Mouse (Mus musculus) intestine, embryonic 15.5 days (tissue): Measurements from ENCODE around the gene Lcn10. TPM values are rescaled to one million over a fixed set of nuclear protein-coding genes. Genes with fewer than 3 reads are reported as not detected.
"Not testable (repeated sequence)": the region's sequence is repeated elsewhere in the genome, so short reads cannot be mapped to it uniquely, and the experiment has no call there.

Experiments used
- ATAC-seq: fragments of 200-750 bp; cut with Nextera tagmentation; 2 replicates; pipeline ENCODE4 v1.8.0; 2017; ENCODE audit warnings: moderate TSS enrichment, moderate library complexity
- H3K27ac ChIP-seq: fragments of 300-500 bp; sonication (generic); 2 replicates; pipeline ENCODE4 v1.5.1; 2015; ENCODE audit warnings: mild to moderate bottlenecking, inconsistent platforms
- H3K27me3 ChIP-seq: fragments of 300-500 bp; sonication (generic); replicated peaks from 2 replicates; pipeline ENCODE4 v1.6.1; 2015; ENCODE audit warnings: inconsistent platforms
- H3K36me3 ChIP-seq: fragments of 300-500 bp; sonication (generic); 2 replicates; pipeline ENCODE4 v1.6.1; 2015; ENCODE audit warnings: inconsistent platforms
- H3K4me1 ChIP-seq: fragments of 300-500 bp; sonication (generic); replicated peaks from 2 replicates; pipeline ENCODE4 v1.6.1; 2015; ENCODE audit warnings: inconsistent platforms
- H3K4me2 ChIP-seq: fragments of 300-500 bp; sonication (generic); replicated peaks from 2 replicates; pipeline ENCODE4 v1.6.1; 2015; ENCODE audit warnings: mild to moderate bottlenecking, inconsistent platforms
- H3K4me3 ChIP-seq: fragments of 300-500 bp; sonication (generic); replicated peaks from 2 replicates; pipeline ENCODE4 v1.5.1; 2015; ENCODE audit warnings: inconsistent platforms
- H3K9ac ChIP-seq: fragments of 300-500 bp; sonication (generic); 2 replicates; pipeline ENCODE4 v1.6.1; 2015; ENCODE audit warnings: inconsistent platforms
- H3K9me3 ChIP-seq: fragments of 300-500 bp; sonication (generic); 2 replicates; pipeline ENCODE4 v1.6.1; 2016; ENCODE audit warnings: inconsistent platforms
- WGBS: fragments of 180-500 bp; shearing (Covaris S2); methylation state at CpG from one replicate; pipeline ENCODE4 v1.1.7; 2015; 5-methylcytosine and 5-hydroxymethylcytosine counted together
- polyA plus RNA-seq: library from polyadenylated mRNA; unstranded; fragments of >200 nt; fragmentation: Nextera tagmentation; extraction: Ambion mirVana; gene quantifications from 2 replicates; pipeline ENCODE4 v1.2.1, GENCODE M21; 2015

Lcn10 gene
- polyA plus RNA-seq, 1 experiment from 2014 or later = not detected

- no peaks in the 10 kb centered on the region for H3K4me1 ChIP-seq
- H3K27me3 ChIP-seq = no peaks in the 10 kb centered on the region
- no peaks in the 10 kb centered on the region for H3K9me3 ChIP-seq
- no peak overlapping the region for H3K4me2 ChIP-seq
- 64% methylated on average over 1 of the region's 1 CpGs for WGBS
- ATAC-seq = no peak
- H3K4me3 ChIP-seq = no peak overlapping the region
- H3K9ac ChIP-seq = no peak overlapping the region
- no peaks in the 10 kb centered on the region for H3K36me3 ChIP-seq
- H3K27ac ChIP-seq = no peak overlapping the region
Measured at GRCm38 (mm10) chr2:25666516-25666915, 16.0 kb upstream of the Lcn10 start.

- no peaks in the 10 kb centered on the region for H3K27me3 ChIP-seq
- WGBS = 90% methylated on average over 3 of the region's 3 CpGs
- H3K36me3 ChIP-seq = no peaks in the 10 kb centered on the region
- no peaks in the 10 kb centered on the region for H3K9me3 ChIP-seq
- no peak within 1 kb of the TSS for H3K4me3 ChIP-seq
- H3K27ac ChIP-seq = no peak within 1 kb of the TSS
- H3K4me2 ChIP-seq = no peak within 1 kb of the TSS
- H3K4me1 ChIP-seq = no peaks in the 10 kb centered on the region
- H3K9ac ChIP-seq = no peak within 1 kb of the TSS
- no peak for ATAC-seq
Measured at GRCm38 (mm10) chr2:25676486-25676885, 6.0 kb upstream of the Lcn10 start, which contains the start of gene Lcn6. Gene Lcn6, plus strand, starts transcription at chr2:25676786.

GRCm38 (mm10) chr2:25679559-25679958 is 3.0 kb upstream of the Lcn10 start:
- no peak overlapping the region for H3K4me2 ChIP-seq
- H3K36me3 ChIP-seq = no peaks in the 10 kb centered on the region
- no peaks in the 10 kb centered on the region for H3K4me1 ChIP-seq
- H3K9me3 ChIP-seq = no peaks in the 10 kb centered on the region
- no peak for ATAC-seq
- no peak overlapping the region for H3K9ac ChIP-seq
- no peaks in the 10 kb centered on the region for H3K27me3 ChIP-seq
- H3K27ac ChIP-seq = no peak overlapping the region
- no peak overlapping the region for H3K4me3 ChIP-seq
- 81% methylated on average over 6 of the region's 6 CpGs for WGBS

GRCm38 (mm10) chr2:25686941-25687340 is 4.4 kb downstream of the Lcn10 start:
- Histone ChIP-seq H3K36me3 (no peaks in the 10 kb centered on the region), H3K9ac (no peak overlapping the region), H3K27ac (no peak overlapping the region), H3K9me3 (no peaks in the 10 kb centered on the region), H3K4me2 (no peak overlapping the region), H3K27me3 (no peaks in the 10 kb centered on the region), H3K4me3 (no peak overlapping the region), H3K4me1 (no peaks in the 10 kb centered on the region)
- ATAC-seq = no peak
- 52% methylated on average over 2 of the region's 4 CpGs for WGBS

- H3K4me3 ChIP-seq = no peak overlapping the region
- no peak overlapping the region for H3K9ac ChIP-seq
- no peaks in the 10 kb centered on the region for H3K9me3 ChIP-seq
- H3K4me1 ChIP-seq = no peaks in the 10 kb centered on the region
- no peak overlapping the region for H3K4me2 ChIP-seq
- H3K27me3 ChIP-seq = no peaks in the 10 kb centered on the region
- no peaks in the 10 kb centered on the region for H3K36me3 ChIP-seq
- no peak overlapping the region for H3K27ac ChIP-seq
- peak; percentile 70 for ATAC-seq
Measured at GRCm38 (mm10) chr2:25694605-25695004, 12.1 kb downstream of the Lcn10 start.

- Histone ChIP-seq H3K9me3 (no peaks in the 10 kb centered on the region), H3K36me3 (no peaks in the 10 kb centered on the region), H3K27me3 (no peaks in the 10 kb centered on the region), H3K4me3 (no peak overlapping the region), H3K4me1 (no peaks in the 10 kb centered on the region), H3K27ac (no peak overlapping the region), H3K4me2 (no peak overlapping the region), H3K9ac (no peak overlapping the region)
- 62% methylated on average over 4 of the region's 4 CpGs for WGBS
- ATAC-seq = no peak
Measured at GRCm38 (mm10) chr2:25696951-25697350, 14.4 kb downstream of the Lcn10 start.

GRCm38 (mm10) chr2:25698696-25699095 is 16.2 kb downstream of the Lcn10 start:
- Histone ChIP-seq H3K27ac (no peak overlapping the region), H3K9me3 (no peaks in the 10 kb centered on the region), H3K36me3 (no peaks in the 10 kb centered on the region), H3K4me2 (no peak overlapping the region), H3K4me1 (no peaks in the 10 kb centered on the region), H3K9ac (no peak overlapping the region), H3K27me3 (no peaks in the 10 kb centered on the region), H3K4me3 (no peak overlapping the region)
- WGBS = 88% methylated on average over 2 of the region's 2 CpGs
- no peak for ATAC-seq

- 76% methylated on average over 3 of the region's 3 CpGs for WGBS
Measured at GRCm38 (mm10) chr2:25699743-25700142, 17.2 kb downstream of the Lcn10 start, which contains the start of gene Obp2a. Gene Obp2a, plus strand, starts transcription at chr2:25700043.

GRCm38 (mm10) chr2:25701001-25701400 is 18.5 kb downstream of the Lcn10 start:
- Histone ChIP-seq H3K4me2 (no peak overlapping the region), H3K9me3 (no peaks in the 10 kb centered on the region), H3K4me3 (no peak overlapping the region), H3K27ac (no peak overlapping the region), H3K9ac (no peak overlapping the region), H3K4me1 (no peaks in the 10 kb centered on the region), H3K27me3 (no peaks in the 10 kb centered on the region), H3K36me3 (no peaks in the 10 kb centered on the region)
- no peak for ATAC-seq
- 73% methylated on average over 5 of the region's 5 CpGs for WGBS

More at GRCm38 (mm10) chr2:25699743-25700142, 17.2 kb downstream of the Lcn10 start, which contains the start of gene Obp2a:
- H3K9me3 ChIP-seq, H3K36me3 ChIP-seq, H3K4me2 ChIP-seq, H3K27ac ChIP-seq, H3K9ac ChIP-seq, H3K27me3 ChIP-seq, H3K4me1 ChIP-seq, ATAC-seq, H3K4me3 ChIP-seq: not testable (repeated sequence)

- WGBS = 69% methylated on average over 4 of the region's 4 CpGs
- H3K27ac ChIP-seq = no peak overlapping the region
Measured at GRCm38 (mm10) chr2:25703706-25704105, 21.2 kb downstream of the Lcn10 start.

GRCm38 (mm10) chr2:25706643-25707481 is 24.3 kb downstream of the Lcn10 start, which contains the start of gene Bmyc:
Gene Bmyc, plus strand, starts transcription at chr2:25706739.
- Histone ChIP-seq H3K4me1 (peaks cover 10% of the 10 kb centered on the region), H3K4me2 (peak within 1 kb of the TSS; percentile 90), H3K9me3 (no peaks in the 10 kb centered on the region), H3K36me3 (peaks cover 3% of the 10 kb centered on the region; the same call in 1 of the 2 replicates), H3K9ac (peak within 1 kb of the TSS; percentile 84), H3K27ac (peak within 1 kb of the TSS; percentile 81), H3K4me3 (peak within 1 kb of the TSS; percentile 75), H3K27me3 (no peaks in the 10 kb centered on the region)
- WGBS = under 1% methylated on average over 78 of the region's 78 CpGs
- peak; percentile 93 for ATAC-seq

More at GRCm38 (mm10) chr2:25703706-25704105, 21.2 kb downstream of the Lcn10 start:
- Histone ChIP-seq H3K9ac (no peak overlapping the region), H3K4me1 (peaks cover 8% of the 10 kb centered on the region), H3K9me3 (no peaks in the 10 kb centered on the region), H3K36me3 (peaks cover 3% of the 10 kb centered on the region; the same call in 1 of the 2 replicates), H3K4me2 (no peak overlapping the region), H3K27me3 (no peaks in the 10 kb centered on the region), H3K4me3 (no peak overlapping the region)
- ATAC-seq = no peak

- H3K4me3 ChIP-seq = 0 out of 2 replicates have a peak overlapping the region, but pooled peaks have one; percentile 8
- no peak for ATAC-seq
- no peak overlapping the region for H3K27ac ChIP-seq
- peak overlapping the region; percentile 40 for H3K4me2 ChIP-seq
- no peak overlapping the region for H3K9ac ChIP-seq
- peaks cover 12% of the 10 kb centered on the region for H3K4me1 ChIP-seq
- WGBS = 68% methylated on average over 2 of the region's 2 CpGs
- no peaks in the 10 kb centered on the region for H3K27me3 ChIP-seq
- no peaks in the 10 kb centered on the region for H3K9me3 ChIP-seq
- peaks cover 3% of the 10 kb centered on the region; the same call in 1 of the 2 replicates for H3K36me3 ChIP-seq
Measured at GRCm38 (mm10) chr2:25708121-25708520, 25.6 kb downstream of the Lcn10 start.
